Mouse (Mus musculus) adrenal gland, postnatal 14 days (tissue): ENCODE results near the gene Gpi1. TPM values are rescaled to one million over a fixed set of nuclear protein-coding genes. Genes with fewer than 3 reads are reported as not detected.
"Not testable (repeated sequence)": the region's sequence is repeated elsewhere in the genome, so short reads cannot be mapped to it uniquely, and the experiment has no call there.

Experiments used
- DNase-seq: peaks from one replicate; pipeline ENCODE4 v3.0.0; 2021; ENCODE audit warnings: mixed read lengths
- total RNA-seq: library from RNA; stranded (reverse); gene quantifications from 2 replicates; pipeline ENCODE4 v1.2.3, GENCODE M21; 2021

Gene Gpi1
- total RNA-seq, 1 experiment from 2014 or later = 347 TPM

- DNase-seq = no peak
These were observed 46.3 kb downstream of the Gpi1 start for GRCm38 (mm10) chr7:34183794-34184193.

GRCm38 (mm10) chr7:34183356-34183755 is 46.8 kb downstream of the Gpi1 start:
- DNase-seq = peak; percentile 53

- not testable (repeated sequence) for DNase-seq
These were observed 53.9 kb downstream of the Gpi1 start for GRCm38 (mm10) chr7:34176241-34176640.

GRCm38 (mm10) chr7:34172251-34172650 is 57.9 kb downstream of the Gpi1 start:
- no peak for DNase-seq

- DNase-seq = no peak
These were observed 60.7 kb downstream of the Gpi1 start, which contains the start of gene Uba2 for GRCm38 (mm10) chr7:34169454-34169853. TSS of gene Uba2 (minus strand) at chr7:34169599.

- peak; percentile 96 for DNase-seq
These were observed 61.5 kb downstream of the Gpi1 start for GRCm38 (mm10) chr7:34168470-34169251.

- no peak for DNase-seq
These were observed 62.2 kb downstream of the Gpi1 start for GRCm38 (mm10) chr7:34167766-34168469.

GRCm38 (mm10) chr7:34166850-34167249 is 63.3 kb downstream of the Gpi1 start:
- peak; percentile 80 for DNase-seq

GRCm38 (mm10) chr7:34165999-34166398 is 64.1 kb downstream of the Gpi1 start:
- no peak for DNase-seq

- DNase-seq = no peak
These were observed 65.5 kb downstream of the Gpi1 start for GRCm38 (mm10) chr7:34164671-34165070.

GRCm38 (mm10) chr7:34159167-34159566 is 71.0 kb downstream of the Gpi1 start:
- DNase-seq = no peak

GRCm38 (mm10) chr7:34157994-34158393 is 72.1 kb downstream of the Gpi1 start:
- DNase-seq = no peak

Other genes starting within 250 kb of the Gpi1 start
- gene Scgb2b27, start 216.4 kb downstream of the Gpi1 start, total RNA-seq = not detected in 2 replicates
- gene Scgb1b27, start 208.9 kb downstream of the Gpi1 start, total RNA-seq = not detected in 2 replicates
- not detected in 2 replicates for gene Scgb1b30, start 134.9 kb downstream of the Gpi1 start, total RNA-seq
- 27.3 and 29.2 TPM in 2 replicates for gene Wtip, start 97.1 kb downstream of the Gpi1 start, total RNA-seq
- 80.4 and 83.4 TPM in 2 replicates for gene Uba2, start 60.7 kb downstream of the Gpi1 start, total RNA-seq
- gene Pdcd2l, start 33.7 kb downstream of the Gpi1 start, total RNA-seq = 19.0 and 22.2 TPM in 2 replicates
- gene Gm6096, start 20.7 kb upstream of the Gpi1 start, total RNA-seq = not detected in 2 replicates
- 103 and 156 TPM in 2 replicates for gene 4931406P16Rik, start 83.2 kb upstream of the Gpi1 start, total RNA-seq
- 107 and 118 TPM in 2 replicates for gene Lsm14a, start 163.0 kb upstream of the Gpi1 start, total RNA-seq